Mouse (Mus musculus) right cerebral cortex, postnatal 25 days (tissue): ENCODE data around the gene Sebox.
"Not testable (repeated sequence)": the region's sequence is repeated elsewhere in the genome, so short reads cannot be mapped to it uniquely, and the experiment has no call there.

Source experiments
- DNase-seq: peaks from one replicate; pipeline ENCODE4 v3.0.0; 2022

The Sebox gene

GRCm38 (mm10) chr11:78499004-78499403 lies 4.2 kb upstream of the Sebox start, which contains the start of gene Vtn:
TSS of gene Vtn (plus strand) at chr11:78499091.
- DNase-seq, result no peak

- DNase-seq, result no peak
Observed at GRCm38 (mm10) chr11:78499543-78499942, 3.7 kb upstream of the Sebox start.

GRCm38 (mm10) chr11:78500623-78501202 lies 2.5 kb upstream of the Sebox start:
- DNase-seq, result no peak

- no peak for DNase-seq
Observed at GRCm38 (mm10) chr11:78501529-78501928, 1.7 kb upstream of the Sebox start.

DNA sequence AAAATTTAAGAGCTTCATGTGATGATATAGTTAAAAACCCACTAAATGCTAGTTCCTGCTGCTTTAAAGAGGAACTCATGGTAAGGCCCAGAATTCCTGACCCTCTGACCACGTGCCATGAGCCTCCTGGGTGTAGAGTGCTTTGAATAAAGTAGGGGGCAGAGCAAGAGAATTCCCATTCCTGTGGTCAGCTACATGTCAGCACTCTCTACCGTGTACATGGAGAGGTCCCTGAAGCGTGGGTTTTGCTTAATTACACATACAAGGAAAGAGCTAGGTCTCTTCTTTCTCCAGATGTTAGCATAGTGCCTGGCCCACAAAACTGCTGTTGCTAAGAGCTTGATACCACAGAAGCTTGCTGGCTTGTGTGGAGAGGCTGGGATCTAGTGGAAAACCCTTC lies 2.2 kb downstream of the Sebox start:
- DNase-seq, result no peak

GRCm38 (mm10) chr11:78509148-78509547 lies 5.9 kb downstream of the Sebox start:
- DNase-seq, result no peak

- peak; percentile 88 for DNase-seq
Observed at GRCm38 (mm10) chr11:78512025-78512957, 9.0 kb downstream of the Sebox start, which contains the start of the genes Tmem199 and Poldip2. TSS of gene Tmem199 (minus strand) at chr11:78512172. TSS of gene Poldip2 (plus strand) at chr11:78512193.

DNA sequence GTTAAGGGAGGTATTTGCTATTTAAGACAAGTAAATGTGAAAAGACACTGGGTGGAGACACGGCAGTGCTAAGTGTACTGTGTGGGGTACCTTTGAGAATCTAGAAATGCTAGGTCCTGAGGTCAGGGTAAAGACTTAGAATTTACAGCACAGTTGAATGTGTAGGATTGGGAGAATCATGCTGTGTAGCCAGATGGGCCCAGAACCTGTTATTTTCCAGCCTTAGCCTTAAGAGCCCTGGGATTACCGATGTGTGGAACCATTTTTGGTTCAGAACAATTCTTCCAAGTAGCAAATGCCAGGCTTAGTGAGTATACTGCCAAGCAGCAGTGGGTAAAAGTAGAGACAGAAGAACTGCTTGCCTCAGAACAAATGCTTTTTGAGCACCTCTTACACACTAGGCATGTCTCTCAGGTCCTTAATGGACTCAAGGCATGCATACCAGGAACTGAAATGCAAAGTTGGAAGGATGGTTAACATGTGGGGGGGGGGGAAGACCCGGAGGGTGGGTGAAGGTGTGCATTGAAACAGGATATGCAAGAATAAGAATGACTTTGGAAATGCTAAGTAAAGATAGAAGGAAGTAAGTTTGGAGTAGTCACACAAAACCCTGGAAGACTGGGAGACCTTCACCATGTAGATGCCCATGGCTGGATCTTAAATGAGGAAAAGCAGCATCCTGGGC lies 10.0 kb downstream of the Sebox start:
- DNase-seq, result no peak

- no peak for DNase-seq
Observed at GRCm38 (mm10) chr11:78515549-78516325, 12.5 kb downstream of the Sebox start.

DNA sequence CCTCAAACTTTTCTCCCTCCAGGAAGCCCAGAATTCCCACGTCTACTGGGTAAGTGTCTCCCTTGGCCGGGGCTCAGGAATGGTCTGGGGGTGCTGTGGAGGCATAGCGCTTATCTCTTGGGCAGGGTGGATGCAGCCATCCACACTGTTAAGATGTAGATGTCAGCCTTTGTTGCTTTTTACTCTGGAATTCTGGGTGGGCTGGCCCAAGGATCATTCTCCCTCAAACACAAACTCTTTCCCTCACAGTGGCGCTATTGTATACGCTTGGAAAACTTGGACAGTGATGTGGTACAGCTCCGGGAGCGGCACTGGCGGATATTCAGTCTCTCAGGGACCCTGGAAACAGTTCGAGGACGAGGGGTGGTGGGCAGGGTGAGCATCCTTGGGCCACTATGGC lies 15.7 kb downstream of the Sebox start:
- no peak for DNase-seq

DNA sequence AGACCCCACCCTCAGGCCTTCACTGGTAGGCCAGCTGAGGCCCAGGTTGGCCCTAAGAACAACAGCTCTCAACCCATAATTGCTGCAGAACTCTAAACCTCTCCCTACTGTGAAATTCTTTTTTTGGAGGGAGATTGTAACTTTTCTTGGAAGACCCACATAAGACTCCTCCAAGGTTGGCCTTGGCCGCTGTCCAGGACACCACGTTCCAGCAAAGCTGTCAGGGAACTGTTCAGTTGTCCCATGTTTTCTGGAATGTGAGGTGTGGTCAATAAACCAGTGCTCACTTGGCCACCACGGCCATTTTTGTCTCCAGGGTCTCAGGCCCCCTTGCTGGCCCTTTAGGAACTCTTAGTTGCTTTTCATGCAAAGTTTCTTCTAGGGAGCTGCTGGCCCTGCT lies 18.6 kb downstream of the Sebox start:
- DNase-seq, result no peak

DNA sequence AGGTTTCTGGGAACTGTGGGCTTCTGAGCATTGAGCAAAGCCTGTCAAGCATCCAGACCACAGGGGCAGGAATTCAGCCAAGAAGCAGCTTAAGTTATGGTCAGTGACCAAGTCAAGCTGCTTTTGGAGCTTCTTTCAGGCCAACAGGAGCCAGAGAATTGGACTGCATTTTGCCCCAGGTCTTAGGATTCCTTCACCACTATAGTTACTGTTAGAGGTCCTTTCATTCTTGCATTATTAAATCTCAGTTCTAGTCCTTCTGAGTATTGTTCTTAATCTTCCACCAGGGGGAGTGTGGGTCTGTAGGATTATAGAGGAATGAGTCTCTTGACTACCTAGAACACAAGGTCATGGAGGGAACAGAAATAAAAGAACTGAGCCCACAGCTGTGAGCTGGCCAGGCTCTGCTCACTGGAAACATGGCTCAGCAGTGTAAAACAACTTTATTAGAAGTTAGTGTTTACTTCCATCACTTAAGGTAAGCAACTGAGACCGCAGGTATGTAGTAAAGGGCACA lies 19.3 kb downstream of the Sebox start:
- no peak for DNase-seq

DNA sequence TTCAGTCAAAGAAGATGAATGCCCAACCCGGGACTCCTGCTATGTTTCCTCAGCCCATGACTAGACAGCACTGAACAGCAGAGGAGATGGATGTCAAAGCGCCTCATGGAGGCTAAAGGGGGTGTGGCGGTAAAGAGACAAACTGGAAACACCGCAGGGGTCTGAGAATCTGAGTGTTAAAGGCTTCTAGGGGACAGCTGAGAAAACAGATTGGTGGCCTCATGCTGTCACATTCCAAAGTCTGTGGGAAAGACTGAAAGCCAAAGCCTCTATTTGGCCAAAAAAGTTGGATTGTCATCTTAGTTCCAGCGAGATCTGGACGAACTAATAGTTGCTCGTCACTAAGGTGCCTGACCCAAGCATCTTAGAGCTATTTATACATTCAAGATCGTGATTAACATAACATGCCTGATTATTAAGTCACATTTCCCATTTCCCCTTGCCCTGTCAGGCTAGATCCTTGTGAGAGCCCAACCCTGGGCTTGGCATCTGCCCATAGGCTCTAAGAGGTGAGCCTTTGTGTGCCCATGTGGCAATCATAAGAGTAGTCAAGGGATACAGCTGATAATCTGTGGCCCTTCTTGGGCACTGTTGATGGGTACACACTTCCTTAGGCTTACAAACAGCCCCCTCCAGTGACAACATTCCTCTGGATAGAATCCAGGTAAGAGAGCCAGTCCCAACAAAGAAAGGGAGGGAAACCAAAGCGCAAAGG lies 20.2 kb downstream of the Sebox start:
- DNase-seq, result no peak

GRCm38 (mm10) chr11:78524838-78525237 lies 21.6 kb downstream of the Sebox start:
- no peak for DNase-seq

- DNase-seq, result no peak
Observed at GRCm38 (mm10) chr11:78528714-78529113, 25.5 kb downstream of the Sebox start.

GRCm38 (mm10) chr11:78530001-78530400 lies 26.8 kb downstream of the Sebox start:
- DNase-seq, result no peak

GRCm38 (mm10) chr11:78531046-78531445 lies 27.8 kb downstream of the Sebox start:
- DNase-seq, result no peak

- DNase-seq, result not testable (repeated sequence)
Observed at GRCm38 (mm10) chr11:78531515-78531914, 28.3 kb downstream of the Sebox start.

GRCm38 (mm10) chr11:78534516-78534915 lies 31.3 kb downstream of the Sebox start:
- DNase-seq, result no peak

- DNase-seq, result no peak
Observed at GRCm38 (mm10) chr11:78535376-78536079, 32.3 kb downstream of the Sebox start.

GRCm38 (mm10) chr11:78536080-78536689 lies 32.9 kb downstream of the Sebox start, which contains the start of the genes Tnfaip1 and Ift20:
TSS of gene Tnfaip1 (minus strand) at chr11:78536332.
TSS of gene Ift20 (plus strand) at chr11:78536361.
- DNase-seq, result peak; percentile 97
